Mouse (Mus musculus): Measurements from ENCODE around the gene Zfp821. TPM values are rescaled to one million over a fixed set of nuclear protein-coding genes. Genes with fewer than 3 reads are reported as not detected.

Gene Zfp821
- polyA plus RNA-seq (2015; fragmentation: Nextera tagmentation; extraction: Ambion mirVana) = 17.3 and 17.9 TPM in 2 replicates

GRCm38 (mm10) chr8:109705320-109706075, at the start of gene Zfp821:
Gene Zfp821 (plus strand): TSS chr8:109705546.
- no peaks in the 10 kb centered on the region for H3K27me3 ChIP-seq (replicated peaks)
- WGBS = under 1% methylated on average over 71 of the region's 100 CpGs

GRCm38 (mm10) chr8:109656860-109657259, 48.5 kb upstream of the Zfp821 start:
- 85% methylated on average over 3 of the region's 3 CpGs for WGBS
- ATAC-seq = no peak
- no peaks in the 10 kb centered on the region for H3K9me3 ChIP-seq
- no peak overlapping the region for H3K27ac ChIP-seq
- H3K27me3 ChIP-seq (replicated peaks) = no peaks in the 10 kb centered on the region
- no peaks in the 10 kb centered on the region for H3K36me3 ChIP-seq
- H3K4me2 ChIP-seq (replicated peaks) = no peak overlapping the region
- no peaks in the 10 kb centered on the region for H3K4me1 ChIP-seq (replicated peaks)
- no peak overlapping the region for H3K4me3 ChIP-seq (replicated peaks)
- H3K9ac ChIP-seq = no peak overlapping the region

More at GRCm38 (mm10) chr8:109705320-109706075, at the start of gene Zfp821:
- H3K4me3 ChIP-seq (replicated peaks) = peak within 1 kb of the TSS; percentile 95
- H3K36me3 ChIP-seq = peaks cover 6% of the 10 kb centered on the region; the same call in 1 of the 2 replicates
- H3K4me1 ChIP-seq (replicated peaks) = peaks cover 19% of the 10 kb centered on the region
- peak; percentile 96 for ATAC-seq
- H3K4me2 ChIP-seq (replicated peaks) = peak within 1 kb of the TSS; percentile 80
- peak within 1 kb of the TSS; percentile 93 for H3K27ac ChIP-seq
- H3K9ac ChIP-seq = peak within 1 kb of the TSS; percentile 96
- H3K9me3 ChIP-seq = no peaks in the 10 kb centered on the region

- WGBS = 81% methylated on average over 3 of the region's 3 CpGs
- no peak overlapping the region for H3K9ac ChIP-seq
- no peaks in the 10 kb centered on the region for H3K27me3 ChIP-seq (replicated peaks)
- H3K4me2 ChIP-seq (replicated peaks) = no peak overlapping the region
- no peak overlapping the region for H3K27ac ChIP-seq
- H3K4me3 ChIP-seq (replicated peaks) = no peak overlapping the region
- no peak for ATAC-seq
- H3K4me1 ChIP-seq (replicated peaks) = no peaks in the 10 kb centered on the region
- no peaks in the 10 kb centered on the region for H3K9me3 ChIP-seq
- no peaks in the 10 kb centered on the region for H3K36me3 ChIP-seq
These were observed 43.0 kb upstream of the Zfp821 start for GRCm38 (mm10) chr8:109662328-109662727.

GRCm38 (mm10) chr8:109666616-109667015, 38.7 kb upstream of the Zfp821 start:
- H3K27ac ChIP-seq = no peak overlapping the region
- WGBS = 86% methylated on average over 5 of the region's 5 CpGs

GRCm38 (mm10) chr8:109672656-109673055, 32.7 kb upstream of the Zfp821 start:
- H3K4me1 ChIP-seq (replicated peaks) = no peaks in the 10 kb centered on the region
- no peaks in the 10 kb centered on the region for H3K9me3 ChIP-seq
- no peak overlapping the region for H3K9ac ChIP-seq
- no peak overlapping the region for H3K4me2 ChIP-seq (replicated peaks)
- H3K36me3 ChIP-seq = peaks cover 50% of the 10 kb centered on the region
- no peaks in the 10 kb centered on the region for H3K27me3 ChIP-seq (replicated peaks)
- ATAC-seq = no peak
- no peak overlapping the region for H3K4me3 ChIP-seq (replicated peaks)
- H3K27ac ChIP-seq = no peak overlapping the region
- WGBS = 89% methylated on average over 5 of the region's 5 CpGs

More at GRCm38 (mm10) chr8:109666616-109667015, 38.7 kb upstream of the Zfp821 start:
- H3K4me3 ChIP-seq (replicated peaks) = no peak overlapping the region
- ATAC-seq = no peak
- no peak overlapping the region for H3K9ac ChIP-seq
- H3K27me3 ChIP-seq (replicated peaks) = no peaks in the 10 kb centered on the region
- H3K4me1 ChIP-seq (replicated peaks) = no peaks in the 10 kb centered on the region
- H3K9me3 ChIP-seq = no peaks in the 10 kb centered on the region
- peaks cover 12% of the 10 kb centered on the region for H3K36me3 ChIP-seq
- H3K4me2 ChIP-seq (replicated peaks) = no peak overlapping the region

GRCm38 (mm10) chr8:109673596-109673995, 31.8 kb upstream of the Zfp821 start:
- ATAC-seq = no peak
- H3K4me3 ChIP-seq (replicated peaks) = no peak overlapping the region
- H3K4me1 ChIP-seq (replicated peaks) = no peaks in the 10 kb centered on the region
- H3K36me3 ChIP-seq = peaks cover 56% of the 10 kb centered on the region
- 91% methylated on average over 2 of the region's 2 CpGs for WGBS
- no peaks in the 10 kb centered on the region for H3K9me3 ChIP-seq
- no peak overlapping the region for H3K9ac ChIP-seq
- no peak overlapping the region for H3K4me2 ChIP-seq (replicated peaks)
- no peak overlapping the region for H3K27ac ChIP-seq
- no peaks in the 10 kb centered on the region for H3K27me3 ChIP-seq (replicated peaks)

- H3K27ac ChIP-seq = no peak overlapping the region
- no peak for ATAC-seq
- H3K9me3 ChIP-seq = no peaks in the 10 kb centered on the region
- 90% methylated on average over 9 of the region's 9 CpGs for WGBS
- H3K4me3 ChIP-seq (replicated peaks) = no peak overlapping the region
- H3K36me3 ChIP-seq = peaks cover 63% of the 10 kb centered on the region
- H3K9ac ChIP-seq = no peak overlapping the region
- H3K4me2 ChIP-seq (replicated peaks) = no peak overlapping the region
- no peaks in the 10 kb centered on the region for H3K4me1 ChIP-seq (replicated peaks)
- H3K27me3 ChIP-seq (replicated peaks) = no peaks in the 10 kb centered on the region
These were observed 29.3 kb upstream of the Zfp821 start for GRCm38 (mm10) chr8:109675896-109676643.

GRCm38 (mm10) chr8:109681535-109681934, 23.8 kb upstream of the Zfp821 start:
- no peak for ATAC-seq
- Histone ChIP-seq H3K9ac (no peak overlapping the region), H3K4me2 (replicated peaks) (no peak overlapping the region), H3K9me3 (no peaks in the 10 kb centered on the region), H3K4me1 (replicated peaks) (no peaks in the 10 kb centered on the region), H3K27me3 (replicated peaks) (no peaks in the 10 kb centered on the region), H3K36me3 (peaks cover 51% of the 10 kb centered on the region), H3K27ac (no peak overlapping the region), H3K4me3 (replicated peaks) (no peak overlapping the region)
- 72% methylated on average over 3 of the region's 3 CpGs for WGBS

GRCm38 (mm10) chr8:109682120-109682519, 23.2 kb upstream of the Zfp821 start:
- 91% methylated on average over 5 of the region's 5 CpGs for WGBS
- H3K4me2 ChIP-seq (replicated peaks) = no peak overlapping the region
- no peaks in the 10 kb centered on the region for H3K4me1 ChIP-seq (replicated peaks)
- no peaks in the 10 kb centered on the region for H3K27me3 ChIP-seq (replicated peaks)
- no peak overlapping the region for H3K4me3 ChIP-seq (replicated peaks)
- H3K9me3 ChIP-seq = no peaks in the 10 kb centered on the region
- H3K27ac ChIP-seq = no peak overlapping the region
- no peak for ATAC-seq
- no peak overlapping the region for H3K9ac ChIP-seq
- peaks cover 47% of the 10 kb centered on the region for H3K36me3 ChIP-seq

GRCm38 (mm10) chr8:109687248-109687647, 18.1 kb upstream of the Zfp821 start:
- no peaks in the 10 kb centered on the region for H3K27me3 ChIP-seq (replicated peaks)
- peaks cover 11% of the 10 kb centered on the region; the same call in 1 of the 2 replicates for H3K36me3 ChIP-seq
- ATAC-seq = no peak
- WGBS = 89% methylated on average over 5 of the region's 5 CpGs
- no peaks in the 10 kb centered on the region for H3K9me3 ChIP-seq
- H3K27ac ChIP-seq = no peak overlapping the region
- H3K4me2 ChIP-seq (replicated peaks) = no peak overlapping the region
- peaks cover 13% of the 10 kb centered on the region for H3K4me1 ChIP-seq (replicated peaks)
- no peak overlapping the region for H3K4me3 ChIP-seq (replicated peaks)
- H3K9ac ChIP-seq = no peak overlapping the region

GRCm38 (mm10) chr8:109691769-109692168, 13.6 kb upstream of the Zfp821 start:
- no peak for ATAC-seq
- Histone ChIP-seq H3K4me3 (replicated peaks) (peak overlapping the region; percentile 93), H3K9me3 (no peaks in the 10 kb centered on the region), H3K27ac (no peak overlapping the region), H3K4me1 (replicated peaks) (peaks cover 13% of the 10 kb centered on the region), H3K4me2 (replicated peaks) (peak overlapping the region; percentile 63), H3K9ac (peak overlapping the region; percentile 93; the same call in 1 of the 2 replicates), H3K27me3 (replicated peaks) (no peaks in the 10 kb centered on the region), H3K36me3 (no peaks in the 10 kb centered on the region)
- 55% methylated on average over 5 of the region's 5 CpGs for WGBS

- WGBS = under 1% methylated on average over 38 of the region's 38 CpGs
- peaks cover 13% of the 10 kb centered on the region for H3K4me1 ChIP-seq (replicated peaks)
- H3K4me2 ChIP-seq (replicated peaks) = peak overlapping the region; percentile 63
- H3K9me3 ChIP-seq = no peaks in the 10 kb centered on the region
- H3K9ac ChIP-seq = peak overlapping the region; percentile 93
- H3K36me3 ChIP-seq = no peaks in the 10 kb centered on the region
- peak overlapping the region; percentile 93 for H3K4me3 ChIP-seq (replicated peaks)
- ATAC-seq = peak; percentile 83
- H3K27me3 ChIP-seq (replicated peaks) = no peaks in the 10 kb centered on the region
- peak overlapping the region; percentile 74 for H3K27ac ChIP-seq
These were observed 12.8 kb upstream of the Zfp821 start for GRCm38 (mm10) chr8:109692443-109693145.
